26 mouse cellular contexts compared by ENCODE assay signal in the genomic region with DNA sequence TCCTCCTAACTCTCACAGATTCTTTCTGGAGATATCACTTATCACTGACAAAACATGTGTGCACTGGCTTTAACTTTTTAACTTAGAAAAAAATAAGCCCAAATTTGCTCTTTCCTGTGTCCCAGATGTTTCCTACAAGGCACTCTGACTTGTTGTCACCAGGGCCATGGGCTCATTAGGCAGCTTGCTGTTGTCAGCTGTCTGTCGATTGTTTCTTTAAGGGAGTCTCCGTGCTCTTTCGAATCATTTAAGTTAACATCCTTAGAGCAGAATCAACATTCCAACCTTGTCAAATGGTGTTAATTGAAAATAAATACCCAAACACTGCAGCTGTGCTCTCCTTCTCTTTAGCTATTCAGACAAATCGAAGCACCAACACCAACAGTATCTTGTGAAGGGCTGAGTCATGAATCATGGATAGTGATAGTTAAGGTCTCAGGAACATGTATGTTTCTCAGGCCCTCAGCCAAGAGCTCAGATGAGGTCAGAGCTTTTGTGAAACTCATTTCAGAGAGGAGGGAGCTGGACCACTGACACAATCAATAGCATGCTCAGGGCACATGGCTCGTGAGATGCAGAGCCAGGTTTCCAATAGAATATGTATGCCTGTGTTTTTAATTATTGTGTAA.
A peak's percentile ranks its signal among the peaks of the same experiment; 100 is the strongest.
DNase-seq lines count a peak whose midpoint lies in the region; ATAC-seq and TF ChIP-seq lines count a peak whose summit lies in the region.
"Had no signal": no experiment of that assay in that cellular context is flagged by ENCODE, and none has a peak within 500 bp of the region (broad histone marks: within the 10 kb centered on the region; RNA-seq: fewer than 3 reads in every experiment).

No protein-coding gene starts in this region.

- H3K4me3 ChIP-seq in embryonic facial prominence, embryonic 14.5 days (ENCODE audit: low read depth, low read length): no peak overlapping the region
- H3K4me3 ChIP-seq in embryonic facial prominence, embryonic 10.5 days: no peak overlapping the region
- H3K4me3 ChIP-seq in kidney, embryonic 16.5 days (ENCODE audit: low read length): no peak overlapping the region
- no peak overlapping the region for H3K4me3 ChIP-seq in kidney, adult 2 months (ENCODE audit: insufficient read depth, low read depth, low read length)
- H3K4me3 ChIP-seq in lung, embryonic 14.5 days (ENCODE audit: low read depth, low read length): no peak overlapping the region
- H3K4me3 ChIP-seq: embryonic facial prominence, embryonic 15.5 days; gastrocnemius, adult 2 months; hindbrain, embryonic 12.5 days; hindbrain, embryonic 15.5 days had no signal

- no peaks in the 10 kb centered on the region for H3K9me3 ChIP-seq in embryonic facial prominence, embryonic 14.5 days (ENCODE audit: control insufficient read depth, low read length)
- H3K9me3 ChIP-seq in embryonic facial prominence, embryonic 10.5 days: no peaks in the 10 kb centered on the region
- H3K9me3 ChIP-seq in kidney, embryonic 16.5 days (ENCODE audit: low read length): no peaks in the 10 kb centered on the region
- H3K9me3 ChIP-seq in lung, embryonic 14.5 days (ENCODE audit: low read depth, low read length): no peaks in the 10 kb centered on the region
- H3K9me3 ChIP-seq: embryonic facial prominence, embryonic 15.5 days; G1E; hindbrain, embryonic 12.5 days; hindbrain, embryonic 15.5 days had no signal

- H3K36me3 ChIP-seq in embryonic facial prominence, embryonic 14.5 days (ENCODE audit: control insufficient read depth, insufficient read depth, low read length): no peaks in the 10 kb centered on the region
- no peaks in the 10 kb centered on the region for H3K36me3 ChIP-seq in embryonic facial prominence, embryonic 10.5 days (replicated peaks)
- no peaks in the 10 kb centered on the region for H3K36me3 ChIP-seq in kidney, embryonic 16.5 days (ENCODE audit: insufficient read depth, low read length)
- no peaks in the 10 kb centered on the region for H3K36me3 ChIP-seq in kidney, adult 2 months (ENCODE audit: control insufficient read depth, insufficient read depth, low read length)
- no peaks in the 10 kb centered on the region for H3K36me3 ChIP-seq in lung, embryonic 14.5 days (ENCODE audit: insufficient read depth)
- H3K36me3 ChIP-seq: embryonic facial prominence, embryonic 15.5 days; G1E; hindbrain, embryonic 12.5 days; hindbrain, embryonic 15.5 days had no signal

- no peaks in the 10 kb centered on the region for H3K27me3 ChIP-seq in embryonic facial prominence, embryonic 14.5 days (replicated peaks; ENCODE audit: control insufficient read depth, insufficient read depth, low read length)
- no peaks in the 10 kb centered on the region for H3K27me3 ChIP-seq in embryonic facial prominence, embryonic 10.5 days (replicated peaks; ENCODE audit: low read depth, poor library complexity, severe bottlenecking)
- H3K27me3 ChIP-seq in kidney, embryonic 16.5 days (ENCODE audit: insufficient read depth, low read length): no peaks in the 10 kb centered on the region
- H3K27me3 ChIP-seq in kidney, adult 2 months (replicated peaks; ENCODE audit: control insufficient read depth, insufficient read depth, low read length): no peaks in the 10 kb centered on the region
- no peaks in the 10 kb centered on the region for H3K27me3 ChIP-seq in lung, embryonic 14.5 days (ENCODE audit: insufficient read depth, low read length)
- H3K27me3 ChIP-seq: CH12.LX; embryonic facial prominence, embryonic 15.5 days; hindbrain, embryonic 12.5 days; hindbrain, embryonic 15.5 days; Patski had no signal

- no peak overlapping the region for H3K9ac ChIP-seq in embryonic facial prominence, embryonic 14.5 days (ENCODE audit: low read depth, low read length)
- H3K9ac ChIP-seq in kidney, embryonic 16.5 days (replicated peaks; ENCODE audit: low read length): no peak overlapping the region
- no peak overlapping the region for H3K9ac ChIP-seq in lung, embryonic 14.5 days
- H3K9ac ChIP-seq: embryonic facial prominence, embryonic 15.5 days; forebrain, postnatal 0 days; hindbrain, embryonic 12.5 days; hindbrain, embryonic 15.5 days had no signal

- no peak for TF ChIP-seq CTCF in kidney, adult 2 months (conservative IDR thresholded peaks at IDR 0.05; ENCODE audit: insufficient read depth, insufficient read length, low read depth, low read length)
- TF ChIP-seq CTCF in lung, embryonic 14.5 days (IDR thresholded peaks at IDR 0.05; ENCODE audit: low read depth): no peak

- no peak overlapping the region for H3K4me2 ChIP-seq in embryonic facial prominence, embryonic 14.5 days (ENCODE audit: low read depth, low read length)
- H3K4me2 ChIP-seq in kidney, embryonic 16.5 days (replicated peaks; ENCODE audit: low read depth, low read length): no peak overlapping the region
- no peak overlapping the region for H3K4me2 ChIP-seq in lung, embryonic 14.5 days
- H3K4me2 ChIP-seq: embryonic facial prominence, embryonic 15.5 days; heart, embryonic 11.5 days; hindbrain, embryonic 12.5 days; hindbrain, embryonic 15.5 days had no signal

- DNase-seq in embryonic facial prominence, embryonic 14.5 days (ENCODE audit: low spot score): peak; percentile 5
- DNase-seq in embryonic facial prominence, embryonic 10.5 days (ENCODE audit: low spot score): no peak
- no peak for DNase-seq in kidney, adult 8-10 months
- peak; percentile 33 to 38 for DNase-seq in kidney, postnatal 4 days
- DNase-seq in kidney, adult 2 months: no peak
- peak; percentile 7 for DNase-seq in lung, embryonic 14.5 days
- no peak for DNase-seq in lung, adult 18-20 months
- DNase-seq: adrenal gland, postnatal 10 days; adrenal gland, postnatal 36 days; B cell, adult 2 months; cerebellum, adult 18-20 months; cerebellum, adult 9-10 months; cerebellum, postnatal 14 days; forebrain, postnatal 0 days; gastrocnemius, adult 2 months; gastrocnemius, postnatal 14 days; heart, adult 11 months had no signal

- TF ChIP-seq POLR2A in kidney, adult 2 months (IDR thresholded peaks at IDR 0.05; ENCODE audit: low read depth, low read length): no peak

- no peak for ATAC-seq in embryonic facial prominence, embryonic 14.5 days (ENCODE audit: low read depth)
- ATAC-seq in kidney, embryonic 16.5 days (ENCODE audit: low FRiP score, low TSS enrichment): peak; percentile 76; the same call in 1 of the 2 replicates
- no peak for ATAC-seq in lung, embryonic 14.5 days (ENCODE audit: insufficient read depth)
- ATAC-seq: forebrain, embryonic 14.5 days; forebrain, postnatal 0 days; Patski had no signal

- no peaks in the 10 kb centered on the region for H3K4me1 ChIP-seq in embryonic facial prominence, embryonic 14.5 days (ENCODE audit: control insufficient read depth, insufficient read depth, low read length)
- no peaks in the 10 kb centered on the region for H3K4me1 ChIP-seq in embryonic facial prominence, embryonic 10.5 days
- H3K4me1 ChIP-seq in kidney, embryonic 16.5 days (ENCODE audit: insufficient read depth, low read length): peaks cover 9% of the 10 kb centered on the region; the same call in 1 of the 2 replicates
- no peaks in the 10 kb centered on the region for H3K4me1 ChIP-seq in kidney, adult 2 months (ENCODE audit: control insufficient read depth, insufficient read depth, low read length)
- no peaks in the 10 kb centered on the region for H3K4me1 ChIP-seq in lung, embryonic 14.5 days (ENCODE audit: insufficient read depth)
- H3K4me1 ChIP-seq: embryonic facial prominence, embryonic 15.5 days; hindbrain, embryonic 12.5 days; hindbrain, embryonic 15.5 days had no signal

- WGBS in embryonic facial prominence, embryonic 14.5 days: 50% methylated on average over 5 of the region's 5 CpGs
- WGBS in embryonic facial prominence, embryonic 10.5 days: 68% methylated on average over 5 of the region's 5 CpGs
- WGBS in kidney, embryonic 16.5 days: 19% methylated on average over 5 of the region's 5 CpGs
- WGBS in kidney, adult 2 months: 22% methylated on average over 5 of the region's 5 CpGs
- 25% methylated on average over 5 of the region's 5 CpGs for WGBS in lung, embryonic 14.5 days

- no peak overlapping the region for H3K27ac ChIP-seq in embryonic facial prominence, embryonic 14.5 days (replicated peaks; ENCODE audit: low read depth, low read length)
- no peak overlapping the region for H3K27ac ChIP-seq in embryonic facial prominence, embryonic 10.5 days (replicated peaks)
- H3K27ac ChIP-seq in kidney, embryonic 16.5 days (ENCODE audit: low read length): no peak overlapping the region
- no peak overlapping the region for H3K27ac ChIP-seq in kidney, adult 2 months (ENCODE audit: insufficient read depth, low read depth, low read length)
- H3K27ac ChIP-seq in lung, embryonic 14.5 days (ENCODE audit: low read depth): no peak overlapping the region
- H3K27ac ChIP-seq: embryonic facial prominence, embryonic 15.5 days; gastrocnemius, adult 2 months; hindbrain, embryonic 12.5 days; hindbrain, embryonic 15.5 days had no signal

Comparison
In these comparisons a context has a peak if more than half of its experiments do, and no peak if none do; other contexts are left out.
1. DNase-seq: peak in embryonic facial prominence, embryonic 14.5 days (single experiment), kidney, postnatal 4 days (2 of 2) and lung, embryonic 14.5 days (single experiment); none in embryonic facial prominence, embryonic 10.5 days (single experiment), kidney, adult 8-10 months (0 of 2), kidney, adult 2 months (single experiment) and lung, adult 18-20 months (0 of 2).